Mouse (Mus musculus) lung, adult 2 months (tissue): ENCODE measurements around the gene Rab26. TPM values are rescaled to one million over a fixed set of nuclear protein-coding genes. Genes with fewer than 3 reads are reported as not detected.

Experiments
- DNase-seq: peaks from one replicate; pipeline ENCODE4 v3.0.0; 2022
- H3K4me1 ChIP-seq: fragments of 200-500 bp; 2 replicates; pipeline ENCODE4 v1.6.1; 2011; ENCODE audit warnings: low read length; ENCODE audit not compliant: control insufficient read depth, insufficient read depth
- H3K4me3 ChIP-seq: fragments of 200-500 bp; replicated peaks from 2 replicates; pipeline ENCODE3; 2011; ENCODE audit warnings: low read depth, mild to moderate bottlenecking, control low read depth, low read length; ENCODE audit errors: extremely low read depth
- CTCF ChIP-seq: fragments of 200-500 bp; IDR thresholded peaks from 2 replicates; pipeline ENCODE4 v1.5.1; 2011; ENCODE audit warnings: mild to moderate bottlenecking, low read length, control low read depth; ENCODE audit not compliant: insufficient read depth
- POLR2A ChIP-seq: fragments of 200-500 bp; IDR thresholded peaks from 2 replicates; pipeline ENCODE4 v1.6.1; 2011; ENCODE audit warnings: low read depth, mild to moderate bottlenecking, control low read depth, low read length, borderline replicate concordance; ENCODE audit errors: extremely low read depth
- WGBS: fragments of 180-500 bp; shearing (Covaris S2); methylation state at CpG from one replicate; pipeline ENCODE4 v1.1.7; 2018; 5-methylcytosine and 5-hydroxymethylcytosine counted together
- polyA plus RNA-seq: library from polyadenylated mRNA; depleted of rRNA; stranded (reverse); fragments of >200 nt; gene quantifications from 2 replicates; pipeline ENCODE4 v1.2.3, GENCODE M21; 2012

Gene Rab26
- polyA plus RNA-seq, 1 experiment: 1.1 TPM

GRCm38 (mm10) chr17:24532045-24532444 lies 2.0 kb downstream of the Rab26 start:
- no peak for DNase-seq

GRCm38 (mm10) chr17:24531064-24531463 lies 2.9 kb downstream of the Rab26 start:
- no peak for DNase-seq
- WGBS: 82% methylated on average over 3 of the region's 3 CpGs
- no peak for TF ChIP-seq CTCF
- TF ChIP-seq POLR2A: no peak
- Histone ChIP-seq H3K4me3 (no peak overlapping the region), H3K4me1 (peaks cover 13% of the 10 kb centered on the region)

More at GRCm38 (mm10) chr17:24532045-24532444, 2.0 kb downstream of the Rab26 start:
- TF ChIP-seq POLR2A (no peak), CTCF (no peak)
- 84% methylated on average over 7 of the region's 7 CpGs for WGBS
- H3K4me1 ChIP-seq: peaks cover 10% of the 10 kb centered on the region
- no peak overlapping the region for H3K4me3 ChIP-seq

- TF ChIP-seq CTCF: no peak
- no peak for TF ChIP-seq POLR2A
These were observed 3.5 kb downstream of the Rab26 start for GRCm38 (mm10) chr17:24530361-24531050.

GRCm38 (mm10) chr17:24529883-24530282 lies 4.1 kb downstream of the Rab26 start:
- no peak for DNase-seq
- 34% methylated on average over 5 of the region's 5 CpGs for WGBS
- TF ChIP-seq CTCF: no peak
- TF ChIP-seq POLR2A: no peak
- Histone ChIP-seq H3K4me3 (no peak overlapping the region), H3K4me1 (peaks cover 13% of the 10 kb centered on the region)

More at GRCm38 (mm10) chr17:24530361-24531050, 3.5 kb downstream of the Rab26 start:
- no peak for DNase-seq
- Histone ChIP-seq H3K4me1 (peaks cover 13% of the 10 kb centered on the region), H3K4me3 (no peak overlapping the region)
- WGBS: 59% methylated on average over 8 of the region's 8 CpGs

- peaks cover 13% of the 10 kb centered on the region for H3K4me1 ChIP-seq
- 0 out of 2 replicates have a peak, but pooled peaks have one; percentile 6 for TF ChIP-seq POLR2A
- TF ChIP-seq CTCF: peak; percentile 81
- H3K4me3 ChIP-seq: peak overlapping the region; percentile 60
- 8% methylated on average over 4 of the region's 4 CpGs for WGBS
- peak; percentile 53 for DNase-seq
These were observed 5.0 kb downstream of the Rab26 start for GRCm38 (mm10) chr17:24529007-24529451.

- TF ChIP-seq CTCF (no peak), POLR2A (no peak)
- 2% methylated on average over 8 of the region's 8 CpGs for WGBS
- no peak for DNase-seq
These were observed 5.5 kb downstream of the Rab26 start for GRCm38 (mm10) chr17:24528560-24528918.

GRCm38 (mm10) chr17:24527723-24528559 lies 6.1 kb downstream of the Rab26 start, which contains the start of gene Traf7:
Gene Traf7, minus strand, starts transcription at chr17:24527938.
- Histone ChIP-seq H3K4me3 (peak within 1 kb of the TSS; percentile 88), H3K4me1 (peaks cover 10% of the 10 kb centered on the region)
- DNase-seq: peak; percentile 88
- peak; percentile 94 for TF ChIP-seq POLR2A
- TF ChIP-seq CTCF: no peak
- under 1% methylated on average over 40 of the region's 40 CpGs for WGBS

More at GRCm38 (mm10) chr17:24528560-24528918, 5.5 kb downstream of the Rab26 start:
- Histone ChIP-seq H3K4me3 (peak overlapping the region; percentile 60), H3K4me1 (peaks cover 13% of the 10 kb centered on the region)

- Histone ChIP-seq H3K4me3 (peak overlapping the region; percentile 88), H3K4me1 (peaks cover 10% of the 10 kb centered on the region)
- no peak for DNase-seq
- WGBS: under 1% methylated on average over 19 of the region's 19 CpGs
- TF ChIP-seq CTCF (no peak), POLR2A (no peak)
These were observed 6.7 kb downstream of the Rab26 start for GRCm38 (mm10) chr17:24527315-24527714.

- WGBS: 27% methylated on average over 2 of the region's 2 CpGs
- no peak for TF ChIP-seq CTCF
- TF ChIP-seq POLR2A: no peak
- no peak for DNase-seq
- H3K4me3 ChIP-seq: no peak overlapping the region
- H3K4me1 ChIP-seq: peaks cover 10% of the 10 kb centered on the region
These were observed 9.3 kb downstream of the Rab26 start for GRCm38 (mm10) chr17:24524734-24525133.
